Mouse (Mus musculus): ENCODE measurements at regions not wholly inside any gene's neighbourhood (a gene's known extent, or its start where the extent isn't known, plus 50 kb on each side); places are given as distances from the start of the nearest gene placed in this dataset.
A peak's percentile ranks its signal among the peaks of the same experiment; 100 is the strongest.

GRCm38 (mm10) chr16:62470133-62470532, 316.5 kb downstream of the Nsun3 start:
- DNase-seq (ENCODE audit: low spot score): no peak

- DNase-seq (ENCODE audit: low spot score): no peak
These were observed 317.3 kb downstream of the Nsun3 start for GRCm38 (mm10) chr16:62469286-62469685.

GRCm38 (mm10) chr16:62468846-62469245, 317.8 kb downstream of the Nsun3 start:
- DNase-seq (ENCODE audit: low spot score): no peak

GRCm38 (mm10) chr16:62459949-62460551, 326.6 kb downstream of the Nsun3 start:
- DNase-seq (ENCODE audit: low spot score): no peak

GRCm38 (mm10) chr16:62449735-62450134, 336.9 kb downstream of the Nsun3 start:
- DNase-seq (ENCODE audit: low spot score): no peak

- no peak for DNase-seq (ENCODE audit: low spot score)
These were observed 339.2 kb downstream of the Nsun3 start for GRCm38 (mm10) chr16:62447380-62447779.

GRCm38 (mm10) chr16:62441197-62441596, 345.4 kb downstream of the Nsun3 start:
- peak; percentile 36 for DNase-seq (ENCODE audit: low spot score)

- DNase-seq (ENCODE audit: low spot score): no peak
These were observed 353.5 kb downstream of the Nsun3 start for GRCm38 (mm10) chr16:62433125-62433524.

- no peak for DNase-seq (ENCODE audit: low spot score)
These were observed 372.1 kb downstream of the Nsun3 start for GRCm38 (mm10) chr16:62414485-62414884.

GRCm38 (mm10) chr16:62407526-62408165, 379.0 kb downstream of the Nsun3 start:
- peak; percentile 17 for DNase-seq (ENCODE audit: low spot score)

- DNase-seq (ENCODE audit: low spot score): no peak
These were observed 380.2 kb downstream of the Nsun3 start for GRCm38 (mm10) chr16:62406458-62406857.

- no peak for DNase-seq (ENCODE audit: low spot score)
These were observed 429.3 kb downstream of the Nsun3 start for GRCm38 (mm10) chr16:62357279-62357678.

- no peak for DNase-seq (ENCODE audit: low spot score)
These were observed 430.3 kb downstream of the Nsun3 start for GRCm38 (mm10) chr16:62356349-62356748.

GRCm38 (mm10) chr16:62355830-62356270, 430.8 kb downstream of the Nsun3 start:
- DNase-seq (ENCODE audit: low spot score): no peak

- DNase-seq (ENCODE audit: low spot score): no peak
These were observed 459.1 kb downstream of the Nsun3 start for GRCm38 (mm10) chr16:62327378-62328036.

- no peak for DNase-seq (ENCODE audit: low spot score)
These were observed 460.9 kb downstream of the Nsun3 start for GRCm38 (mm10) chr16:62325534-62326244.

- DNase-seq (ENCODE audit: low spot score): peak; percentile 10
These were observed 463.8 kb downstream of the Nsun3 start for GRCm38 (mm10) chr16:62322809-62323208.

GRCm38 (mm10) chr16:62288948-62289347, 497.7 kb downstream of the Nsun3 start:
- peak; percentile 15 for DNase-seq (ENCODE audit: low spot score)

All from left cerebral cortex, adult 11 months (tissue).